Mouse (Mus musculus) kidney, postnatal 0 days (tissue): ENCODE results near the gene Rtp2. TPM values are rescaled to one million over a fixed set of nuclear protein-coding genes. Genes with fewer than 3 reads are reported as not detected.

Experiments used
- ATAC-seq: fragments of 200-750 bp; cut with Nextera tagmentation; replicated peaks from 2 replicates; pipeline ENCODE4 v1.8.0; 2017; ENCODE audit warnings: low read depth, moderate number of reproducible peaks, moderate TSS enrichment, moderate library complexity; ENCODE audit not compliant: low FRiP score
- DNase-seq: peaks from one replicate; pipeline ENCODE4 v3.0.0-alpha.2; 2016; ENCODE audit warnings: low spot score
- H3K27ac ChIP-seq: fragments of 300-500 bp; sonication (generic); 2 replicates; pipeline ENCODE4 v1.5.1; 2014; ENCODE audit warnings: mild to moderate bottlenecking
- H3K27me3 ChIP-seq: fragments of 300-500 bp; sonication (generic); 2 replicates; pipeline ENCODE4 v1.6.1; 2014; ENCODE audit warnings: low read length, mixed read lengths; ENCODE audit not compliant: insufficient read depth
- H3K36me3 ChIP-seq: fragments of 300-500 bp; sonication (generic); 2 replicates; pipeline ENCODE4 v1.6.1; 2014; ENCODE audit warnings: low read length, mixed read lengths; ENCODE audit not compliant: insufficient read depth
- H3K4me1 ChIP-seq: fragments of 300-500 bp; sonication (generic); replicated peaks from 2 replicates; pipeline ENCODE4 v1.6.1; 2014; ENCODE audit warnings: antibody characterized with exemption, low read length, mixed read lengths; ENCODE audit not compliant: insufficient read depth
- H3K4me2 ChIP-seq: fragments of 300-500 bp; sonication (generic); 2 replicates; pipeline ENCODE4 v1.6.1; 2014; ENCODE audit warnings: mild to moderate bottlenecking, low read length, moderate library complexity, mixed read lengths
- H3K4me3 ChIP-seq: fragments of 300-500 bp; sonication (generic); replicated peaks from 2 replicates; pipeline ENCODE4 v1.5.1; 2014; ENCODE audit warnings: low read depth, low read length
- H3K9ac ChIP-seq: fragments of 300-500 bp; sonication (generic); 2 replicates; pipeline ENCODE4 v1.6.1; 2014; ENCODE audit warnings: low read depth, low read length
- H3K9me3 ChIP-seq: fragments of 300-500 bp; sonication (generic); replicated peaks from 2 replicates; pipeline ENCODE4 v1.6.1; 2016; ENCODE audit warnings: low read length, inconsistent platforms, mixed read lengths
- CTCF ChIP-seq: IDR thresholded peaks from 2 replicates; pipeline ENCODE4 v1.5.1; 2016; ENCODE audit warnings: antibody characterized with exemption, low read depth, mild to moderate bottlenecking, moderate library complexity
- WGBS: fragments of 180-500 bp; shearing (Covaris S2); extraction: QIAGEN DNeasy Blood & Tissue Kit; methylation state at CpG from one replicate; pipeline ENCODE4 v1.1.7; 2014; 5-methylcytosine and 5-hydroxymethylcytosine counted together
- polyA plus RNA-seq: library from polyadenylated mRNA; unstranded; fragments of >200 nt; fragmentation: Nextera tagmentation; extraction: Ambion mirVana; gene quantifications from 2 replicates; pipeline ENCODE4 v1.2.1, GENCODE M21; 2015

Rtp2 gene
- polyA plus RNA-seq, 1 experiment from 2014 or later = not detected

DNA sequence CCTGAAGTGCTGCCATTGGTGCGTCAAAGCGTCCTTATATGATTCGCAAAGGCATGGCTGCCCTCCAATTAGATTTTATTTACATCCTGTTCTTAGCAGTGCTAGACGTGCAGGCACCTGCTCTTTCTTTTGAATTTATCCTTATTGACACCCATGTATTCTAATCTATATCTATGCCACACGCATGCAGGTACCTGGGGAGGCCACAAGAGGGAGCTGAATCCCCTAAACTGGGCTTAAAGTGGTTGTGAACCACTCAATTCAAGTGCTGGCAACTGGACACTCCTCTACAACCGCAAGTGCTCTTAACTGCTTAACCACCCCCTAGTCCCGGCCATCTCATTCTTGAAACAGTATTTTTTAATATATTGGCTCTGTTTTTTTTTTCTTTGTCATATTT lies 35.1 kb upstream of the Rtp2 start:
- no peak for ATAC-seq
- peak; percentile 52 for TF ChIP-seq CTCF
- Histone ChIP-seq H3K36me3 (no peaks in the 10 kb centered on the region), H3K9me3 (no peaks in the 10 kb centered on the region), H3K27ac (no peak overlapping the region), H3K27me3 (no peaks in the 10 kb centered on the region), H3K4me1 (no peaks in the 10 kb centered on the region), H3K9ac (no peak overlapping the region), H3K4me3 (no peak overlapping the region), H3K4me2 (no peak overlapping the region)
- DNase-seq = no peak
- 88% methylated on average over 7 of the region's 7 CpGs for WGBS

DNA sequence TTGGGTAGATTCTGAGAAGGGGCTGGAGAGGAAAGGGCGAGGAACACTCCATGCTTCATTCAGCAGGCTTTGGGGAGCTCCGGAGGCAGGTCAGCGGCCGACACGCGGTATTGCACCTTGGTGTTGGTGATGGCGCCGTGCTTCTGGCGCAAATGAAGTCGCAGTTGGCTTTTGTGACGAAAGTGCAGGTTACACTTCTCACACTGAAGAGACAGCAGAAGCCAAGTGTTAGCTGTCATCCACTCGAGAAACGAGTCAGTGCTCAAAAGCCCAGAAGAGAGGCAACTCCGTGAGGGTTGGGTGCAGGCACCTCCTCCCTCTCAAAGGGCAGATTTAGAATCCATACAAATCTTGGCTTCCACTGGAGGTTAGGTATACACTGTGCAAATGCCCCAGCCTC lies 33.9 kb upstream of the Rtp2 start:
- no peaks in the 10 kb centered on the region for H3K4me1 ChIP-seq
- H3K9ac ChIP-seq = no peak overlapping the region
- TF ChIP-seq CTCF = no peak
- no peak overlapping the region for H3K4me2 ChIP-seq
- DNase-seq (no peak), ATAC-seq (no peak)
- WGBS = 89% methylated on average over 14 of the region's 14 CpGs
- H3K4me3 ChIP-seq = no peak overlapping the region
- H3K27ac ChIP-seq = no peak overlapping the region
- no peaks in the 10 kb centered on the region for H3K27me3 ChIP-seq
- no peaks in the 10 kb centered on the region for H3K36me3 ChIP-seq
- no peaks in the 10 kb centered on the region for H3K9me3 ChIP-seq

DNA sequence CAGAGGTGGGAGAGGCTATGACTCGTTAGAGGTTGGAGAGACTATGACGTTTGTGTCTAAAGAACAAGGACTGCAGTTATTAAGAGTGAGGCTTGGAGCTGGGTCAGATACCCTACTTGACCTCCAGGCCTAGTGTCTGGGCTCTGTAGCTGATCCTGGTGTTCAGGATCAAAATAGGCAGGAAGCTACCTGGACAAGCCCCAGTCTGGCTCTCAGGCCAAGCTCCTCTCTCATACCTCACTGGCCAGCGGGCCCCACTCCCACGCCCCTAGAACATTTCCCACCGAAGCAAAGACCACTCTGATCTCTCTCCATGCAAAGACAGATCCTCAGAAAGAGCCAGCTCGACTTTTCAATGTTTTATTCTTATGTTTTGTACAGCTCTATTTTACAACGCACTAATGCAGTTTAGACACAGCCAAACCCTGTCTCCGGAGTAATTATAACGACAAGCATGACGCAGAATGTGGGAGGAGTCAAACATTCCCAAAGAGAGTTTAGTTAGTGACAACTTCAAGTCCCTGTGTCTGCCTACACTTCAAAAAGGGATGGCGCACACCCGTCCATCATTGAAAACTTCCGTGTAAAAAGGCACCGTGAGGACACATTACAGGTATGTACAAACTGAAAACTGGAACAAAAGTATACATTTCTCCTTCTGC lies 32.6 kb upstream of the Rtp2 start:
- Histone ChIP-seq H3K9me3 (no peaks in the 10 kb centered on the region), H3K27ac (no peak overlapping the region), H3K9ac (no peak overlapping the region), H3K4me3 (no peak overlapping the region), H3K36me3 (no peaks in the 10 kb centered on the region), H3K4me2 (no peak overlapping the region), H3K27me3 (no peaks in the 10 kb centered on the region), H3K4me1 (no peaks in the 10 kb centered on the region)
- ATAC-seq (no peak), DNase-seq (no peak)
- WGBS = 68% methylated on average over 14 of the region's 14 CpGs
- TF ChIP-seq CTCF = no peak

DNA sequence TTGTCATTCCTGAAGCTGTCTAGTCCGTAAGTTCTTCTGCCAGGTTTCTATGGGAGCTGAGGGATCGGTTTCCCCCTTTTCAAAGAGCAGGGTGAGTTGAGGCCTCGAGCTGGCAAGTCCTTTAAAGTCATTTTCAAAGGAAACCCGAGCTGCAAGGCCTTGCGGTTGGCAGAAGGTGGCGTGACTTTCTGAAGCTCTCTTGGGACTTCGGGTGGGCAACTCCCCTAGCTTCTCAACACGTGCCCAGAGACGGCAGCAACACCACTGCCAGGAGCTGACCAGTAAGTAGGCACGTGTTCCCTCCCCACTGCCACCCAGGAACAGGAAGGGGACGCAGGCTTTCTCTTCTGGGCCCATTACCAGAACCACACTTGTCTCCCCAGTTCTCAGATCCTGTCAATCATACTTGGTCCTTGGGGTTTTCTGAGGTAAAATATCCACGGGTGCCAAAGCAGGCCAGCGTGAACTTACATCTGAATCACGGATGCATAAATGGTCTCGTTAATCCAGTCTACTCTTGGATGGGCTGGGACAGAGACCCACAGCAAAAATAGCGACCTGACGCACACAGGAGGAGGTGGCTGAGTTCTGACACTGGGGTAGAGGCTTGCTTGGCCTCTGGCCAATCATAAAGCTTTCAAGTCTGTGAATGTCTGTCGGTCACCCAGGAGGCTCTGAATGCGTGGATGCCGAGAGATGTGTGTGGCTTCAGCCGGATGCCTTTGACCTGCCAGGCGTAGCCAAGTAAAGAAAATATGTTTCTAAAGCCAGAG lies 31.9 kb upstream of the Rtp2 start:
- ATAC-seq (no peak; the same call in 1 of the 2 replicates), DNase-seq (peak; percentile 6)
- Histone ChIP-seq H3K4me3 (no peak overlapping the region), H3K4me1 (no peaks in the 10 kb centered on the region), H3K36me3 (no peaks in the 10 kb centered on the region), H3K9ac (no peak overlapping the region), H3K4me2 (no peak overlapping the region), H3K27ac (no peak overlapping the region), H3K27me3 (no peaks in the 10 kb centered on the region), H3K9me3 (no peaks in the 10 kb centered on the region)
- 44% methylated on average over 22 of the region's 22 CpGs for WGBS
- TF ChIP-seq CTCF = no peak

DNA sequence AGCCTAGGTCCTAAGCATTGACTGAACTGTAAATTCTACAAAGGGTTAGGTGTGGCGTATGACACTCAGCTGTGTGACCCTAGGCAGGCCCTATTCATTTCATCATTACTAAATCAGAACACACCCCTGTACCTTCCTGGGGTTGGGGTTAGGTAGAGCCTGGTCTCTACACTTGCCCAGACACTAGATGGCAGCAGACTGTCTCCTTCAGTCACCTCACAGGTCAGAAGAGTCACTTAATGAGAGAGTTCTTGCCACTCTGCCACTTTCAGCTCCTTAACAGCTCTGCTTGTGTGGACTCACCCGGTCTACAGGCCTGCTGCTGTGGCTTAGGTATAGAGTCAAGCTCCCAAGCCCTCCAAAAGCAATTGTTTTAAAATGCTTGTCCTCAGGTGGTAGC lies 30.2 kb upstream of the Rtp2 start:
- TF ChIP-seq CTCF = peak; percentile 48
- H3K27ac ChIP-seq = no peak overlapping the region
- H3K4me2 ChIP-seq = no peak overlapping the region
- WGBS = 89% methylated on average over 2 of the region's 2 CpGs
- no peak overlapping the region for H3K4me3 ChIP-seq
- H3K9ac ChIP-seq = no peak overlapping the region
- H3K4me1 ChIP-seq = no peaks in the 10 kb centered on the region
- no peaks in the 10 kb centered on the region for H3K9me3 ChIP-seq
- H3K36me3 ChIP-seq = no peaks in the 10 kb centered on the region
- DNase-seq (no peak), ATAC-seq (no peak)
- no peaks in the 10 kb centered on the region for H3K27me3 ChIP-seq

DNA sequence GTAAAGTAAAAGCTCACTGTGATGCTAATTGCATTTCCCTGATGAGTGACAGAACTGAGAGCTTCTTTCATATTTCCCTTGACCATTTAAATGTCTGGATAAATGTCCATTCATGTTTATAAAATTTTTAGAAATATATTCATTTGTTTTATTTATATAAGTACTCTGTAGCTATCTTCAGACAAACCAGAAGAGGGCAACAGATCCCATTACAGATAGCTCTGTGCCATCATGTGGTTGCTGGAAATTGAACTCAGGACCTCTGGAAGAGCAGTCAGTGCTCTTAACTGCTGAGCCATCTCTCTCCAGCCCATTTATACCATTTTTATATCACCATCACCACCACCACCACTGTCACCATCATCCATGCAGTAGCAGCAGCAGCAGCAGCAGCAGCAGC lies 26.7 kb upstream of the Rtp2 start:
- Histone ChIP-seq H3K27me3 (no peaks in the 10 kb centered on the region), H3K9ac (no peak overlapping the region), H3K4me2 (no peak overlapping the region), H3K36me3 (no peaks in the 10 kb centered on the region), H3K9me3 (no peaks in the 10 kb centered on the region), H3K4me3 (no peak overlapping the region), H3K27ac (no peak overlapping the region), H3K4me1 (no peaks in the 10 kb centered on the region)
- TF ChIP-seq CTCF = no peak; the same call in 1 of the 2 replicates
- no peak for ATAC-seq
- no peak for DNase-seq
